Comparison of ENCODE assay signal across 9 mouse cellular contexts in the genomic region with DNA sequence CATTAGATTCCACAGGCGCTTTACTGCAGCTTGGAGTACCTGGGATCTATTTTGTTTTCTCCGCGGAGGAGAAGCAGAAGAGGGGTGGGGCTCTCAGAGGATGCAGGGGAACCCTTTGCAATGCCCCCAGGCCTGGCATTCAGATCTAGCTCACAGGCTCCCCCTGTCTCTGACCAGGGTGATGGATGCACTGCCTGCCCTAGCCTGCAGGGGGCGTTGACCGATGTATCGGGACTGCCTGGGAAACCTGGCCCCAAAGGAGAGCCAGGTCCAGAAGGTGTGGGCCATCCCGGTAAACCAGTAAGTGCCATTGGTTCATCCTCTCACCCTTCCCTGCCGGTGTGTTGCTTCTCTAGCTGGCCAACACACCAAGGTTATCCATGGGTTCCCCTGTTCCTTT. TPM values are rescaled to one million over a fixed set of nuclear protein-coding genes. Genes with fewer than 3 reads are reported as not detected.
DNase-seq lines count a peak whose midpoint lies in the region; TF ChIP-seq lines count a peak whose summit lies in the region.
"Had no signal": no experiment of that assay in that cellular context is flagged by ENCODE, and none has a peak within 500 bp of the region (broad histone marks: within the 10 kb centered on the region; RNA-seq: fewer than 3 reads in every experiment).

No protein-coding gene starts in this region.

- no peaks in the 10 kb centered on the region for H3K4me1 ChIP-seq in heart, adult 2 months (ENCODE audit: control insufficient read depth, insufficient read depth, low read length)

- H3ac ChIP-seq in C2C12 (ENCODE audit: control insufficient read depth, insufficient read length, low read depth): no peak overlapping the region

- WGBS in heart, adult 2 months: 20% methylated on average over 8 of the region's 8 CpGs

- no peak for TF ChIP-seq EP300 in heart, adult 2 months (IDR thresholded peaks at IDR 0.05; ENCODE audit: insufficient read depth, low read depth, low read length)

- H3K4me3 ChIP-seq in heart, adult 2 months: no peak overlapping the region
- H3K4me3 ChIP-seq in C2C12 (ENCODE audit: insufficient read depth, poor library complexity, severe bottlenecking): no peak overlapping the region
- H3K4me3 ChIP-seq: limb, embryonic 12.5 days had no signal

- TF ChIP-seq POLR2A in heart, adult 2 months (IDR thresholded peaks at IDR 0.05; ENCODE audit: insufficient read depth, low read depth, low read length): no peak

- no peaks in the 10 kb centered on the region for H3K79me3 ChIP-seq in C2C12 (ENCODE audit: low read depth)

- no peaks in the 10 kb centered on the region for H3K36me3 ChIP-seq in heart, adult 2 months (ENCODE audit: control insufficient read depth, insufficient read depth, low read length)
- H3K36me3 ChIP-seq in C2C12 (ENCODE audit: control insufficient read depth, insufficient read depth): no peaks in the 10 kb centered on the region

- no peak overlapping the region for H3K9ac ChIP-seq in heart, adult 2 months (ENCODE audit: low read depth, low read length)
- H3K9ac ChIP-seq: limb, embryonic 12.5 days had no signal

- no peak overlapping the region for H3K27ac ChIP-seq in heart, adult 2 months
- H3K27ac ChIP-seq: limb, embryonic 12.5 days had no signal

- no peaks in the 10 kb centered on the region for H3K79me2 ChIP-seq in heart, adult 2 months (replicated peaks; ENCODE audit: control insufficient read depth, insufficient read depth, low read length)
- no peaks in the 10 kb centered on the region for H3K79me2 ChIP-seq in C2C12 (ENCODE audit: control insufficient read depth, insufficient read depth)

- no peaks in the 10 kb centered on the region for H3K27me3 ChIP-seq in heart, adult 2 months (ENCODE audit: control insufficient read depth, insufficient read depth, low read length)
- no peaks in the 10 kb centered on the region for H3K27me3 ChIP-seq in C2C12 (ENCODE audit: control insufficient read depth, insufficient read depth, insufficient read length)

- peak; percentile 64 for TF ChIP-seq CTCF in heart, adult 2 months (IDR thresholded peaks at IDR 0.05)
- peak; percentile 94 for TF ChIP-seq CTCF in C2C12 (IDR thresholded peaks at IDR 0.05; ENCODE audit: control insufficient read depth, insufficient read depth, insufficient read length)

- DNase-seq in heart, adult 2 months: no peak
- no peak for DNase-seq in heart, postnatal 36 days
- DNase-seq in adrenal gland, postnatal 25 days: peak; percentile 54
- DNase-seq in kidney, postnatal 14 days: peak; percentile 43
- peak; percentile 80 for DNase-seq in testis, postnatal 10 days (ENCODE audit: low spot score)
- DNase-seq in urinary bladder, adult 2 months (ENCODE audit: low spot score): no peak
- DNase-seq in yolk sac, embryonic 10.5 days (ENCODE audit: low spot score): no peak

- intact Hi-C loops in heart, adult 2 months (cut with DNase I): no loop called here
- intact Hi-C loops in heart, postnatal 36 days (cut with DNase I): no loop called here

TF ChIP-seq in C2C12, 6 proteins besides CTCF, POLR2A, EP300 and RAD21:
- TF ChIP-seq USF1 (IDR thresholded peaks at IDR 0.05; ENCODE audit: low read depth) (no peak), MAX (IDR thresholded peaks at IDR 0.05) (no peak), FOSL1 (IDR thresholded peaks at IDR 0.05; ENCODE audit: insufficient read depth, low read length, poor library complexity, severe bottlenecking) (no peak), CEBPB (IDR thresholded peaks at IDR 0.05; ENCODE audit: low read depth) (no peak), MYOD1 (IDR thresholded peaks at IDR 0.05; ENCODE audit: control insufficient read depth, insufficient read length, low read depth) (no peak), MYOG (IDR thresholded peaks at IDR 0.05; ENCODE audit: control insufficient read depth, extremely low read depth, insufficient read length) (no peak)

RNA-seq across cellular contexts. Expression of a gene that starts 19.2 kb away (rescaled TPM):
- 1 to 10 TPM; 5.0 to 5.5 TPM for total RNA-seq in heart, adult 2 months (2021)
- 7.2 and 8.4 TPM in 2 replicates for polyA plus RNA-seq in heart, adult 2 months (2012; rRNA removed)
- 1 to 10 TPM; 7.4 to 8.5 TPM for total RNA-seq in heart, postnatal 36 days (2021)
- polyA plus RNA-seq in C2C12 (2012; fragmentation: generic; extraction: Trizol): 7.5 TPM
- total RNA-seq in adrenal gland, postnatal 25 days (2021): 14.1 and 14.8 TPM in 2 replicates
- polyA plus RNA-seq in urinary bladder, adult 2 months (2012; rRNA removed): 97.7 and 118 TPM in 2 replicates

RNA-seq across cellular contexts. Expression of a gene that starts 35.5 kb away (rescaled TPM):
- 10 to 100 TPM; 31.4 to 38.0 TPM for total RNA-seq in heart, adult 2 months (2021)
- 59.3 and 63.7 TPM in 2 replicates for polyA plus RNA-seq in heart, adult 2 months (2012; rRNA removed)
- 10 to 100 TPM; 37.5 to 37.6 TPM for total RNA-seq in heart, postnatal 36 days (2021)
- 49.7 TPM for polyA plus RNA-seq in C2C12 (2012; fragmentation: generic; extraction: Trizol)
- total RNA-seq in adrenal gland, postnatal 25 days (2021): 68.0 and 70.3 TPM in 2 replicates
- 73.2 and 82.1 TPM in 2 replicates for polyA plus RNA-seq in urinary bladder, adult 2 months (2012; rRNA removed)

Comparison
In these comparisons a context has a peak if more than half of its experiments do, and no peak if none do; other contexts are left out.
1. DNase-seq: peak in adrenal gland, postnatal 25 days (single experiment), kidney, postnatal 14 days (single experiment) and testis, postnatal 10 days (single experiment); none in heart, adult 2 months (0 of 2), heart, postnatal 36 days (0 of 2), urinary bladder, adult 2 months (single experiment) and yolk sac, embryonic 10.5 days (single experiment).